Mouse (Mus musculus) lung, adult 2 months (tissue): Measurements from ENCODE around the gene Abcb11. TPM values are rescaled to one million over a fixed set of nuclear protein-coding genes. Genes with fewer than 3 reads are reported as not detected.
"Not testable (repeated sequence)": the region's sequence is repeated elsewhere in the genome, so short reads cannot be mapped to it uniquely, and the experiment has no call there.

Experiments
- DNase-seq: peaks from one replicate; pipeline ENCODE4 v3.0.0; 2022
- H3K4me1 ChIP-seq: fragments of 200-500 bp; 2 replicates; pipeline ENCODE4 v1.6.1; 2011; ENCODE audit warnings: low read length; ENCODE audit not compliant: control insufficient read depth, insufficient read depth
- H3K4me3 ChIP-seq: fragments of 200-500 bp; replicated peaks from 2 replicates; pipeline ENCODE3; 2011; ENCODE audit warnings: low read depth, mild to moderate bottlenecking, control low read depth, low read length; ENCODE audit errors: extremely low read depth
- CTCF ChIP-seq: fragments of 200-500 bp; IDR thresholded peaks from 2 replicates; pipeline ENCODE4 v1.5.1; 2011; ENCODE audit warnings: mild to moderate bottlenecking, low read length, control low read depth; ENCODE audit not compliant: insufficient read depth
- POLR2A ChIP-seq: fragments of 200-500 bp; IDR thresholded peaks from 2 replicates; pipeline ENCODE4 v1.6.1; 2011; ENCODE audit warnings: low read depth, mild to moderate bottlenecking, control low read depth, low read length, borderline replicate concordance; ENCODE audit errors: extremely low read depth
- WGBS: fragments of 180-500 bp; shearing (Covaris S2); methylation state at CpG from one replicate; pipeline ENCODE4 v1.1.7; 2018; 5-methylcytosine and 5-hydroxymethylcytosine counted together
- polyA plus RNA-seq: library from polyadenylated mRNA; depleted of rRNA; stranded (reverse); fragments of >200 nt; gene quantifications from 2 replicates; pipeline ENCODE4 v1.2.3, GENCODE M21; 2012

Abcb11 gene
- polyA plus RNA-seq, 1 experiment = 0.24 TPM

DNA sequence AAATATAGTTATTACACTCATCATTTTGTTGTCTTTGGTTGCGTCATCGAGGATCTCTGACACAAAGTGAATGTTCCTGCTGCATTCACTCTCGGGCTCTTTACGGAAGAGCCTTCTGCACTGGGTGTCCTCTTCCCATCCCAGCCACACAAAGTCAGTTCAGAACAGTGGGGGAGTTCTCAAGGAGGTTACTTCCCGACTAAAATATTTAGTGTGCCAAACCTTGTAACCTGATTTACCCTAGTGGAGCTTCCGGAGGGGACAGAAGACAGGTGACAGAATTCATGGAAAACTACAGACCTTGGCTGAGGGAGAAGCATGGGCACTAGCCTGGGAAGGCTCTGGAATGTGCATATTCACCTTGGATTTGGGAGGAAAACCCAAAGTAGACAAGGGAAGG lies 910 bp downstream of the Abcb11 start:
- TF ChIP-seq CTCF (no peak), POLR2A (no peak)
- 87% methylated on average over 6 of the region's 6 CpGs for WGBS
- H3K4me1 ChIP-seq = no peaks in the 10 kb centered on the region

DNA sequence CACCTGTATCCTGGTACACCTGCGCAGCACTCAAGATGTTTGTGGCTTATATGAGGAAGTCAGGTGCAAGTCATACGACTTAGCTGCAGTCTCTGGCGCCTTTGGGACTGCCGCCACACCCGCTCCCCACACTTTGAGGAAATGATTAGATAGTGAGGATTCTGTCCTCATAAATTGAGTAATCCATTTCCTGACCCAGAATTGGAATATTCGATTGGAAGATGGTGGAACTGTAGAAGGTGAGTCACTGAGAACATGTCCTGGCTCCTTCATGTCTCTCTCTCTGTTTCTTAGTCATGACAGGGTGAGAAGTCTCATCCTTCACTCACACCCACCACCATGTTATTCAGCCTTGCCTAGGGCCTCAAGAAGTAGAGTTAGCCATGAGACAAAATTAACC lies 10.9 kb downstream of the Abcb11 start:
- WGBS = 77% methylated on average over 6 of the region's 6 CpGs
- not testable (repeated sequence) for DNase-seq, H3K4me3 ChIP-seq, H3K4me1 ChIP-seq

More for the DNA sequence above, 910 bp downstream of the Abcb11 start:
- H3K4me3 ChIP-seq = no peak overlapping the region
- no peak for DNase-seq

DNA sequence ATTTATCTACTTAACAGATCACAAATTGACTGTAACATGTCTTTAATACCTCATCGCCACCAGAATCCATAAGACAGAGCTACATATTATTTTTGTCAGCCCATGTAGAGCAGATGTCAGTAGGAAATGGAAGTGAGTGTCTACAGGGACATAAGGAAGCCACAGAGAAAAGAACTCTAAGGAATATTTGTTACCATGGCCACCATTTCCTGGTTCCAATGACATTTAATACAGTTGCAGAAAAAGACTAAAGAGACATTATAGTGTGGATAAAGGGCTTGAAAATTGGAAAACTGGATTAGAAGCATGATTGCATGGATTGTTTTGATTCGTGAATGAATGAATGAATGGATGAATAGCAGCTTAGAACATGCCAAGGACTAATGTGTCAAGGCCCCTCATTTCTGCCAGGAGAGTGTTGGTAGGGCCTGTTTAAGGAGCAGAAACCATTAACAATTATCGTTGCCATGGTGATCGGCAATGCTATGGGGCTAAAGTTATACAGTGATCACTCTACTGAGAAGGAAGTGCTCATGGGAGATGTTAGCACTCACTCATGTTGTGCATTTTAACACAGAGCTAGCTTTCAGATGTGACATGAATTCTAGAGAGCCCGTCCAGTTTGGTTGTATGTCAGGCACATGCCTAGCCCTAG lies 13.8 kb downstream of the Abcb11 start:
- TF ChIP-seq CTCF (no peak), POLR2A (no peak)
- no peaks in the 10 kb centered on the region for H3K4me1 ChIP-seq
- DNase-seq = no peak
- WGBS = 90% methylated on average over 5 of the region's 5 CpGs
- no peak overlapping the region for H3K4me3 ChIP-seq

DNA sequence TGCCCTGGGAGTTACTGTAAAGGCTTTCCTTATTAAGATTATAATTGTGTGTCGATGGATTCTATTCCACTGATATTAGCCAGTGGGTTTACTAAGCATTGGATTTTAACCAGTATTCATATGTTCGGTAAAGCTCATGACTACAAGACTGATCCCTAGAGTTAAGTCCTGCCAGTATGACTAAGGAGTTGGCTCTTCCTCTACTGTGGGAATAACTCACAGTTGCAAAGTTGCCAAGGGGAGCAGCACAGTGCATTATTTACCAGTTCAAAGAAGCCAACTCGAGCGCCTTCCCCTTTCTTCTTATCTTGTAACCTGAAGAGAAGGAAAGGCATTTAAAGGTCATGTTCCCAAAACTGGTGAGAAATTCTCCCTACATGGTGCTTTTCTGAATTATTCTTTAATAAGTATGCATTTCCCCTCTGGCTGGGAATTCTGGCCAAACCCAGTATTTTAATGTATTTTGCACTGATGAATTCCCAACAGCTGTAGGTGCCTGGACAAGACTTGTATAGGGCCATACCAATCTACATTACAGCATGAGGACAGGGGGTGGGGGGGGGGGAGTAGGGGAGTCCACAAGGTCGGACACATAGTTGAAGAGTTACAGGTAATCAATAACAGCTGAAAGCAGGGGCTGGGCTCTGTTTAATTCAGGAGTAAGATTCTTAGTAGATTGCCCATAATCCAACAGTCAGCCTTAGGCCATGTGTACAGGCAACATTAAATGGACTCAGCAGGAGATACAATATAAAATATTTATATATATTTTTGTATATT lies 17.3 kb downstream of the Abcb11 start:
- no peaks in the 10 kb centered on the region for H3K4me1 ChIP-seq
- no peak overlapping the region for H3K4me3 ChIP-seq
- DNase-seq = no peak
- TF ChIP-seq POLR2A = no peak
- no peak for TF ChIP-seq CTCF
- 72% methylated on average over 5 of the region's 5 CpGs for WGBS

DNA sequence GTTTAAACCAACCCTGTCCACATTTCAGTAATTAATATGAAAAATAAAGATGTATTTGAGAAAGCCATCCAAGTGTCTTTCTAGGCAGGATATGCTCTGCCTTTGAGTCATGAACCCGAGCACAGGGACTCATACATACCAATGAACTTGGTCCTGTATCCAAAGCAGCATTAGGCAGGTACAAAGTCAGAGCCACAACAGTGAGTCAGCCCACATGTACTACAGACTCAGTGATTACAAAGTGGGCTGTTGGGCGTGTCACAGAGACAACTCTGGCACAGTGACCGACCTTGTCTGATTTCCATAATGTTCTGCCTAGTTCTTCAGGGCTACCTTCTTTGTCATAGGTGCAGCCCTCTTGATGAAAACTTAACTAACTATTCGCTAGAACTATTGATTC lies 19.4 kb downstream of the Abcb11 start:
- Histone ChIP-seq H3K4me3 (no peak overlapping the region), H3K4me1 (no peaks in the 10 kb centered on the region)
- no peak for DNase-seq
- TF ChIP-seq CTCF = no peak
- no peak for TF ChIP-seq POLR2A
- WGBS = 79% methylated on average over 4 of the region's 4 CpGs

DNA sequence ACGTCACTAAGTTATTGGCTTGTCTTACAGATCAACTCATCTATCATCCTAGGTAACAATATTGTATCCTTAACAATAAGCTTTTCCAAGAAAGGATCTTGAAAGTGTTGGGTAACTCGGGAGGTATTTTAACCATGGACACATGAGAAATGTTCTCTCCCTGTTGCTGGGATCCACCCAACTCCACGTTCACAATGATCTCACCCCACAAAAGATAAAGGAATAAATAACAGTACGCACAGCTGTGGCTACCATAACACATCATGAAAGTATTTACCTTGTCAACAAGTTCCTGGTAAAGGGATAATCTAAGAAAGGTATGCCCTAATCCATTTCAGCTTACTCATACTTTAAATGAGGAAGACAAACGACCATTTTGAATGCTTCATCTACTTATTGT lies 21.0 kb downstream of the Abcb11 start:
- WGBS = 47% methylated on average over 5 of the region's 5 CpGs
- DNase-seq = no peak
- no peak for TF ChIP-seq POLR2A
- no peak for TF ChIP-seq CTCF
- Histone ChIP-seq H3K4me3 (no peak overlapping the region), H3K4me1 (no peaks in the 10 kb centered on the region)

DNA sequence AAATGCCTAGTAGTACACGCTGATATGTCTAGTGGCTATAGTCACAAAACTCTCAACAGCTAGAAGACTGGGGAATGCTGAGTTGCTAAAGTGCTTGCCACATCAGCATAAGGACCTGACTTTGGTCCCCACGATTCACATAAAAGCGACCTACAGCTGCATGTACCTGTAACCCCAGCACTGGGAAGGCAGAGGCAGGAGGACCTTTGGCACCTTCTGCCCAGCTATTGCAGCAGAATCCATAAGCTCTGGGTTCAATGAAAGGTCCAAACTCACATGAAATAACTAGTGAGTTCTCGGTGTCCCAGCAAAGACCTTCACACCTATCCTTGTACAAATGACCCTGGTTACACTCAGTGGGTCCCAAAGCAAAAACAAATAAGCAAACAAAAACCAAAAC lies 31.1 kb downstream of the Abcb11 start:
- WGBS = 83% methylated on average over 4 of the region's 4 CpGs
- no peak overlapping the region for H3K4me3 ChIP-seq

DNA sequence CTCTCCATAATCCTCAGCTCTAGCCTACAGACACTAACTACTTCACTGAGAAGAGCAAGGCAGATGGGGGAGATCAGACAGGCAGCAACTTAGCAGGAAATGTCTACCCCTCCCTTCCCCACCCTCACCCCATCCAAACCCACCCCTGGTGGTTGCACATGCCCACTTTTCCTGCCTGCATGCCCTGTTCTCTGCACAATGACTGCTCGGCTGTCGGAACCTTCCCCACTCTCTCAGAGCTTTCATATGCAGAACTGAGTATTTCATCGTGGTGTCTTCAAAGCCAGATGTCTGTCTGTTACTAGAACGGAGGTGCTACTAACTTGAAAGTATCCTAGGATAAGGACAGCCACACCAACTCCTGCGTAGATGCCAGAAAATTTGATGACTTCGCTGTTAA lies 34.3 kb downstream of the Abcb11 start:
- no peaks in the 10 kb centered on the region for H3K4me1 ChIP-seq
- H3K4me3 ChIP-seq = no peak overlapping the region
- DNase-seq = no peak
- TF ChIP-seq CTCF (no peak), POLR2A (no peak)
- WGBS = 70% methylated on average over 6 of the region's 6 CpGs

More for the DNA sequence above, 31.1 kb downstream of the Abcb11 start:
- no peak for DNase-seq
- TF ChIP-seq CTCF (no peak), POLR2A (no peak)
- H3K4me1 ChIP-seq = no peaks in the 10 kb centered on the region

DNA sequence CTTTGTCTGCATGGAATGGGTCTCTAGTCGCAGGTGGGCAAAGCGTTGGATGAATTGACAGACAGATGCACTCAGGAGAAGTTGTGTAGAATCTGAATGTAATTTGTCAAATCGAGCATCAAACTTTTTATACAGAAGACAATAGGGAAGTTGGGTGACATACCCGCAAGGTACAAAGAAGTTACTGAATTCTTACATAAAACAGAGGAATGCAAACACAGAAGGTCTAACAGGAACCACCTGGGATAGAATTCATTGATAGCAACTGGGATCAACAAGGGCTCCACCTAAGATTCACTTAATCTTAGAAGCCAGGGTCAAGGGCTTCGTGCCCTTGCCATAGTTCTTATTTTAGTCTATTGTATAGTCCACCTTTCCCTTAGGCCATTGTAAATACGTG lies 41.8 kb downstream of the Abcb11 start:
- 85% methylated on average over 6 of the region's 6 CpGs for WGBS
- not testable (repeated sequence) for H3K4me3 ChIP-seq, DNase-seq, H3K4me1 ChIP-seq

DNA sequence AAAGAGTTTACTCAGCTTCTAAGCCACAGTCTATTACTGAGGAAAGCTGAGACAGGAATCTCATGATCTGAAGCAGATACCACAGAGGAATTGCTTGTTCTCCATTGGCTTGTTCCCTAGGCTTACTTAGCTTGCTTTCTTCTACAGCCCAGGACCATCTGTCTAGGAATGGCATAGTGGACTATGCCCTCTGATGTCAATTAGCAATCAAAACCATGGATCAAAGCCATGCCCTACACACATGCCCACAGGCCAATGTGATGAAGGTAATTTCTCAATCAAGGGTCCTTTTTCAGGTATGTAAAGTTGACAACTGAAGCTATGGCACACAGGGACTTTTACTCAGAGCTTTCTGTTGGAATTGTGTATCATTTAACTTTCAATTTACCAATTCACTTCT lies 47.9 kb downstream of the Abcb11 start:
- Histone ChIP-seq H3K4me1 (no peaks in the 10 kb centered on the region), H3K4me3 (no peak overlapping the region)
- no peak for DNase-seq
- no peak for TF ChIP-seq POLR2A

DNA sequence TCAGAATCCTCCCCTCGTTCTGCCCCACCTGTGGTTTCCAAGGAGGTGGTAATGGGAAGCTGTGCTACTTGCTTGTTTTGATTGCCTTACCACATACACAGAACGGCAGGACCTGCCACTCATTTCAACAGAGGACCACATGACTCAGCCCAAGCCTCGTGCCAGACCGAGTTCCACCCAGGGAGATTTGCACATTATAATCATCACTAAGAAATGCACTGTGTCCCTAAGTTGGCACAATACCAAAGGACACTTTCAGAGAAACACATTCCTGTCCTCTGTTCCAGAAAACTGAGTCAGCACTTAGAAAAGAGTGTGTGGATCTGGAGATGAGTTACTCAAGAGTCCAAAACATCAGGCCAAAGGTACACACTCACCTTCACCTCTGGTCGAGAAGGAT lies 53.4 kb downstream of the Abcb11 start:
- WGBS = 30% methylated on average over 5 of the region's 5 CpGs
- no peaks in the 10 kb centered on the region for H3K4me1 ChIP-seq
- no peak overlapping the region for H3K4me3 ChIP-seq
- TF ChIP-seq CTCF (no peak), POLR2A (no peak)
- DNase-seq = no peak
